ENCODE assay signal across 23 mouse cellular contexts in genomic region chr9:10525915-10526667, GRCm38 (mm10).
DNase-seq lines count a peak whose midpoint lies in the region; ATAC-seq and TF ChIP-seq lines count a peak whose summit lies in the region.
"Had no signal": no experiment of that assay in that cellular context is flagged by ENCODE, and none has a peak within 500 bp of the region (broad histone marks: within the 10 kb centered on the region; RNA-seq: fewer than 3 reads in every experiment).

No protein-coding gene starts in this region.

- TF ChIP-seq CTCF in forebrain, postnatal 0 days (IDR thresholded peaks at IDR 0.05; ENCODE audit: low read depth) = no peak

- no peak overlapping the region for H3K4me2 ChIP-seq in forebrain, embryonic 13.5 days
- no peak overlapping the region for H3K4me2 ChIP-seq in forebrain, embryonic 15.5 days (replicated peaks)
- H3K4me2 ChIP-seq in midbrain, embryonic 14.5 days (ENCODE audit: low read length) = no peak overlapping the region
- no peak overlapping the region for H3K4me2 ChIP-seq in neural tube, embryonic 14.5 days (ENCODE audit: low read depth, low read length)
- no peak overlapping the region for H3K4me2 ChIP-seq in forebrain, postnatal 0 days (ENCODE audit: low read depth)
- H3K4me2 ChIP-seq: embryonic facial prominence, embryonic 13.5 days; heart, embryonic 11.5 days; heart, embryonic 15.5 days; hindbrain, embryonic 15.5 days had no signal

- no peaks in the 10 kb centered on the region for H3K27me3 ChIP-seq in forebrain, embryonic 13.5 days
- no peaks in the 10 kb centered on the region for H3K27me3 ChIP-seq in forebrain, embryonic 15.5 days
- no peaks in the 10 kb centered on the region for H3K27me3 ChIP-seq in midbrain, embryonic 14.5 days (ENCODE audit: control insufficient read depth, insufficient read depth, low read length)
- no peaks in the 10 kb centered on the region for H3K27me3 ChIP-seq in midbrain, embryonic 10.5 days (ENCODE audit: low read depth, poor library complexity, severe bottlenecking)
- no peaks in the 10 kb centered on the region for H3K27me3 ChIP-seq in neural tube, embryonic 14.5 days (ENCODE audit: control insufficient read depth, insufficient read depth, low read length)
- H3K27me3 ChIP-seq in forebrain, postnatal 0 days (ENCODE audit: insufficient read depth, low read length) = no peaks in the 10 kb centered on the region
- H3K27me3 ChIP-seq: CH12.LX; embryonic facial prominence, embryonic 13.5 days; heart, embryonic 15.5 days; hindbrain, embryonic 15.5 days had no signal

- no peaks in the 10 kb centered on the region for H3K36me3 ChIP-seq in forebrain, embryonic 13.5 days (ENCODE audit: poor library complexity, severe bottlenecking)
- H3K36me3 ChIP-seq in forebrain, embryonic 15.5 days = no peaks in the 10 kb centered on the region
- no peaks in the 10 kb centered on the region for H3K36me3 ChIP-seq in midbrain, embryonic 14.5 days (ENCODE audit: control insufficient read depth, insufficient read depth, low read length)
- H3K36me3 ChIP-seq in midbrain, embryonic 10.5 days = no peaks in the 10 kb centered on the region
- H3K36me3 ChIP-seq in neural tube, embryonic 14.5 days (ENCODE audit: control insufficient read depth, insufficient read depth, low read length) = no peaks in the 10 kb centered on the region
- H3K36me3 ChIP-seq in forebrain, postnatal 0 days (ENCODE audit: insufficient read depth) = no peaks in the 10 kb centered on the region
- H3K36me3 ChIP-seq: embryonic facial prominence, embryonic 13.5 days; heart, embryonic 15.5 days; hindbrain, embryonic 15.5 days had no signal

- WGBS in forebrain, embryonic 13.5 days = 12% methylated on average over 7 of the region's 7 CpGs
- WGBS in forebrain, embryonic 15.5 days = 10% methylated on average over 7 of the region's 7 CpGs
- 53% methylated on average over 7 of the region's 7 CpGs for WGBS in midbrain, embryonic 14.5 days
- 77% methylated on average over 7 of the region's 7 CpGs for WGBS in midbrain, embryonic 10.5 days
- 30% methylated on average over 7 of the region's 7 CpGs for WGBS in neural tube, embryonic 14.5 days
- 12% methylated on average over 7 of the region's 7 CpGs for WGBS in forebrain, postnatal 0 days

- peak; percentile 33; the same call in 1 of the 2 replicates for ATAC-seq in forebrain, embryonic 13.5 days
- ATAC-seq in forebrain, embryonic 15.5 days (replicated peaks) = no peak; the same call in 1 of the 2 replicates
- ATAC-seq in midbrain, embryonic 14.5 days (ENCODE audit: low FRiP score, low TSS enrichment) = no peak
- peak; percentile 60; the same call in 1 of the 2 replicates for ATAC-seq in neural tube, embryonic 14.5 days (ENCODE audit: low read depth)
- no peak; the same call in 1 of the 2 replicates for ATAC-seq in forebrain, postnatal 0 days
- ATAC-seq: activated CD4-positive, CD25-positive, alpha-beta regulatory T cell, adult 4 months; Patski had no signal

- no peaks in the 10 kb centered on the region for H3K9me3 ChIP-seq in forebrain, embryonic 13.5 days (replicated peaks)
- no peaks in the 10 kb centered on the region for H3K9me3 ChIP-seq in forebrain, embryonic 15.5 days
- no peaks in the 10 kb centered on the region for H3K9me3 ChIP-seq in midbrain, embryonic 14.5 days (ENCODE audit: control insufficient read depth, low read length)
- H3K9me3 ChIP-seq in midbrain, embryonic 10.5 days (replicated peaks) = no peaks in the 10 kb centered on the region
- no peaks in the 10 kb centered on the region for H3K9me3 ChIP-seq in neural tube, embryonic 14.5 days (ENCODE audit: control insufficient read depth, low read length)
- H3K9me3 ChIP-seq in forebrain, postnatal 0 days (ENCODE audit: low read length) = no peaks in the 10 kb centered on the region
- H3K9me3 ChIP-seq: embryonic facial prominence, embryonic 13.5 days; heart, embryonic 15.5 days; hindbrain, embryonic 15.5 days had no signal

- H3K4me1 ChIP-seq in forebrain, embryonic 13.5 days = peaks cover 23% of the 10 kb centered on the region
- peaks cover 17% of the 10 kb centered on the region for H3K4me1 ChIP-seq in forebrain, embryonic 15.5 days
- H3K4me1 ChIP-seq in midbrain, embryonic 14.5 days (ENCODE audit: control insufficient read depth, insufficient read depth, low read length) = no peaks in the 10 kb centered on the region
- no peaks in the 10 kb centered on the region; the same call in 1 of the 2 replicates for H3K4me1 ChIP-seq in midbrain, embryonic 10.5 days
- H3K4me1 ChIP-seq in neural tube, embryonic 14.5 days (ENCODE audit: control insufficient read depth, insufficient read depth, low read length) = no peaks in the 10 kb centered on the region
- no peaks in the 10 kb centered on the region for H3K4me1 ChIP-seq in forebrain, postnatal 0 days (ENCODE audit: insufficient read depth)
- H3K4me1 ChIP-seq: embryonic facial prominence, embryonic 13.5 days; heart, embryonic 15.5 days; hindbrain, embryonic 15.5 days had no signal

- H3K9ac ChIP-seq in forebrain, embryonic 13.5 days = no peak overlapping the region
- H3K9ac ChIP-seq in forebrain, embryonic 15.5 days (replicated peaks) = no peak overlapping the region
- no peak overlapping the region for H3K9ac ChIP-seq in midbrain, embryonic 14.5 days (replicated peaks; ENCODE audit: low read length)
- H3K9ac ChIP-seq in neural tube, embryonic 14.5 days (replicated peaks; ENCODE audit: low read depth, low read length) = no peak overlapping the region
- H3K9ac ChIP-seq in forebrain, postnatal 0 days = no peak overlapping the region
- H3K9ac ChIP-seq: embryonic facial prominence, embryonic 13.5 days; heart, embryonic 15.5 days; hindbrain, embryonic 15.5 days had no signal

- no peak overlapping the region for H3K4me3 ChIP-seq in forebrain, embryonic 13.5 days
- H3K4me3 ChIP-seq in forebrain, embryonic 15.5 days = no peak overlapping the region
- H3K4me3 ChIP-seq in midbrain, embryonic 14.5 days (replicated peaks; ENCODE audit: low read depth, low read length) = no peak overlapping the region
- no peak overlapping the region for H3K4me3 ChIP-seq in midbrain, embryonic 10.5 days
- no peak overlapping the region for H3K4me3 ChIP-seq in neural tube, embryonic 14.5 days (ENCODE audit: low read depth, low read length)
- no peak overlapping the region for H3K4me3 ChIP-seq in forebrain, postnatal 0 days (ENCODE audit: low read depth, low read length)
- H3K4me3 ChIP-seq: embryonic facial prominence, embryonic 13.5 days; heart, embryonic 15.5 days; hindbrain, embryonic 15.5 days had no signal

- no peak overlapping the region for H3K27ac ChIP-seq in forebrain, embryonic 13.5 days
- no peak overlapping the region for H3K27ac ChIP-seq in forebrain, embryonic 15.5 days (replicated peaks)
- H3K27ac ChIP-seq in midbrain, embryonic 14.5 days (replicated peaks; ENCODE audit: low read depth, low read length) = no peak overlapping the region
- H3K27ac ChIP-seq in midbrain, embryonic 10.5 days (replicated peaks) = no peak overlapping the region
- no peak overlapping the region for H3K27ac ChIP-seq in neural tube, embryonic 14.5 days (ENCODE audit: low read depth, low read length)
- H3K27ac ChIP-seq in forebrain, postnatal 0 days (ENCODE audit: low read depth, low read length) = no peak overlapping the region
- H3K27ac ChIP-seq: embryonic facial prominence, embryonic 13.5 days; heart, embryonic 15.5 days; hindbrain, embryonic 15.5 days had no signal

- DNase-seq in midbrain, embryonic 14.5 days = peak; percentile 17
- no peak for DNase-seq in midbrain, embryonic 10.5 days (ENCODE audit: low spot score)
- no peak for DNase-seq in neural tube, embryonic 10.5 days (ENCODE audit: extremely low spot score, low spot score)
- DNase-seq in forebrain, postnatal 0 days = peak; percentile 9
- DNase-seq in heart, adult 9 months (ENCODE audit: low spot score in 2 of 2) = no peak
- DNase-seq: adrenal gland, postnatal 14 days; cerebellum, adult 18-20 months; cerebellum, adult 9-11 months; cerebellum, postnatal 36 days; gastrocnemius, postnatal 10 days; heart, adult 18-20 months; heart, postnatal 14 days; kidney, adult 11 months had no signal

Comparison
In these comparisons a context has a peak if more than half of its experiments do, and no peak if none do; other contexts are left out.
1. ATAC-seq: peak in forebrain, embryonic 13.5 days (single experiment) and neural tube, embryonic 14.5 days (single experiment); none in forebrain, embryonic 15.5 days (single experiment), midbrain, embryonic 14.5 days (single experiment) and forebrain, postnatal 0 days (single experiment).
2. DNase-seq: peak in midbrain, embryonic 14.5 days (single experiment) and forebrain, postnatal 0 days (single experiment); none in midbrain, embryonic 10.5 days (single experiment), neural tube, embryonic 10.5 days (single experiment) and heart, adult 9 months (0 of 2).